Mouse (Mus musculus) embryonic facial prominence, embryonic 11.5 days (tissue): ENCODE data around the gene Efs. TPM values are rescaled to one million over a fixed set of nuclear protein-coding genes. Genes with fewer than 3 reads are reported as not detected.

Experiments used
- ATAC-seq: fragments of 200-750 bp; cut with Nextera tagmentation; replicated peaks from 2 replicates; pipeline ENCODE4 v1.8.0; 2017; ENCODE audit warnings: low read depth; ENCODE audit not compliant: insufficient number of reproducible peaks, low FRiP score, low TSS enrichment
- DNase-seq: peaks from one replicate; pipeline ENCODE4 v3.0.0-alpha.2; 2015; ENCODE audit warnings: low spot score
- H3K27ac ChIP-seq: fragments of 300-500 bp; sonication (generic); replicated peaks from 2 replicates; pipeline ENCODE4 v1.5.1; 2014; ENCODE audit warnings: mild to moderate bottlenecking, low read depth, low read length, control low read depth
- H3K27me3 ChIP-seq: fragments of 300-500 bp; sonication (generic); 2 replicates; pipeline ENCODE4 v1.6.1; 2014; ENCODE audit warnings: mild to moderate bottlenecking, low read length, moderate library complexity, mixed read lengths; ENCODE audit not compliant: control insufficient read depth, insufficient read depth
- H3K36me3 ChIP-seq: fragments of 300-500 bp; sonication (generic); replicated peaks from 2 replicates; pipeline ENCODE4 v1.6.1; 2014; ENCODE audit warnings: low read depth, mild to moderate bottlenecking, low read length, moderate library complexity, mixed read lengths; ENCODE audit not compliant: control insufficient read depth, insufficient read depth
- H3K4me1 ChIP-seq: fragments of 300-500 bp; sonication (generic); 2 replicates; pipeline ENCODE4 v1.6.1; 2014; ENCODE audit warnings: low read length, mixed read lengths; ENCODE audit not compliant: control insufficient read depth, insufficient read depth
- H3K4me2 ChIP-seq: fragments of 300-500 bp; sonication (generic); 2 replicates; pipeline ENCODE4 v1.6.1; 2014; ENCODE audit warnings: low read depth, mild to moderate bottlenecking, control low read depth, low read length, moderate library complexity
- H3K4me3 ChIP-seq: fragments of 300-500 bp; sonication (generic); 2 replicates; pipeline ENCODE4 v1.5.1; 2014; ENCODE audit warnings: low read depth, low read length, control low read depth
- H3K9ac ChIP-seq: fragments of 300-500 bp; sonication (generic); replicated peaks from 2 replicates; pipeline ENCODE4 v1.6.1; 2014; ENCODE audit warnings: mild to moderate bottlenecking, control low read depth, low read length
- H3K9me3 ChIP-seq: fragments of 300-500 bp; sonication (generic); replicated peaks from 2 replicates; pipeline ENCODE4 v1.6.1; 2016; ENCODE audit warnings: mild to moderate bottlenecking, low read length, inconsistent platforms, mixed read lengths; ENCODE audit not compliant: control insufficient read depth
- WGBS: fragments of 180-500 bp; shearing (Covaris S2); extraction: QIAGEN DNeasy Blood & Tissue Kit; methylation state at CpG from one replicate; pipeline ENCODE4 v1.1.7; 2014; 5-methylcytosine and 5-hydroxymethylcytosine counted together
- polyA plus RNA-seq: library from polyadenylated mRNA; unstranded; fragments of >200 nt; fragmentation: Nextera tagmentation; extraction: Ambion mirVana; gene quantifications from 2 replicates; pipeline ENCODE4 v1.2.1, GENCODE M21; 2014

Gene Efs
- polyA plus RNA-seq, 1 experiment from 2014 or later, result 29.9 TPM

DNA sequence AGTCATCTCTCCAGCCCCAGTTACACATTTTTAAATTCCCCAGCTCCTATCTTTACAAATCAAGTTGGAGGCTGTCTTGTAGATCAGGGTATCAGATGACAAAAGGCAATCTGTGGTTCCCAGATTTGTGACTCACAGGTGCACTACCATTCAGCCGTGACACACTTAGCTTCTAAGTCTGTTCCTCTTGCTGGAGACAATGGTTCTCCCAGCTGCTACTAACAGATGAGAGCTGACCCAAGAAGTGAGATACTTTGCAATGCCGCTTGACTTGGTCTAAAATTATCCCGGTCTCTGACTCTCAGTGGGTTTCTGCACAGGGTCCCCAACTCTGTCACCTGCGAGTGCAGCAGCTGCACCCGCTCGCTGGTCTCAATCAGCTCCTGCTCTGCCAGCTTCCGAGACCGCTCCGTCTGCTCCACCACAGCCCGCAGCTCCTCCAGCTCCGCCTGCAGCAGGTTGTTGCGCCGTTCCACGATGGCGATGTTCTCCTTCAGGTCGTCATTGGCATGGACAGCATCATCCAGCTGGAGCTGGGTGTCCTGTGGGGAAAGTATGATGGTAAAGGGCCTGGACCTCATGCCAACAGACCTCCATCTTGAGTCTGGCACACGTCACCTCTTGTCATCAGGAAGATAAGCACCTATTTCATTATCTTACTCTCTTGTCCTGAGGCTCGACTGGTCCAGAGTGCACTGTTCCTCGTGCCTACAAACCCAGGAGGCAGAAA, 20.2 kb upstream of the Efs start:
- no peak overlapping the region for H3K9ac ChIP-seq
- no peaks in the 10 kb centered on the region for H3K4me1 ChIP-seq
- H3K4me2 ChIP-seq, result no peak overlapping the region
- 84% methylated on average over 19 of the region's 19 CpGs for WGBS
- H3K36me3 ChIP-seq, result no peaks in the 10 kb centered on the region
- no peak overlapping the region for H3K27ac ChIP-seq
- H3K9me3 ChIP-seq, result no peaks in the 10 kb centered on the region
- H3K27me3 ChIP-seq, result no peaks in the 10 kb centered on the region
- H3K4me3 ChIP-seq, result no peak overlapping the region
- ATAC-seq (no peak), DNase-seq (no peak)

DNA sequence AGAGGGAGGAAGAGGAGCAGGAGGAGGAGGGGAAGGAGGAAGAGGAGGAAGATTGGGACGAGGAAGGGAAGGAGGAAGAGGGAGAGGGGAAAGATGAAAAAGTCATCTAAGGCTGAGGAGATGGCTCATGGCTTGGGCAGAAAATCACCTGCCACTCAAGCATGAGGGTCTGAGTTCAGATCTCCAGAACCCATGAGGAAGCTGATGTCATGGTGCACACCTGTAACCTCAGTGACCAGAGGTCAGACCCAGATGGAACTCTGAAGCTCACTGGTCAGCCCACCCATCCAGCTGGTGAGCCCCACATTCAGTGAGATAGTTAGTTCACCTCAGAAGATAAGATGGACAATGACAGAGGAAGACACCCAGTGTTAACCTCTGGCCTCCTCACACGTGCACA, 19.0 kb upstream of the Efs start:
- Histone ChIP-seq H3K36me3 (no peaks in the 10 kb centered on the region), H3K4me2 (no peak overlapping the region), H3K27ac (no peak overlapping the region), H3K9me3 (no peaks in the 10 kb centered on the region), H3K27me3 (no peaks in the 10 kb centered on the region), H3K4me3 (no peak overlapping the region), H3K4me1 (no peaks in the 10 kb centered on the region), H3K9ac (no peak overlapping the region)
- no peak for ATAC-seq
- WGBS, result 73% methylated on average over 2 of the region's 2 CpGs
- no peak for DNase-seq

DNA sequence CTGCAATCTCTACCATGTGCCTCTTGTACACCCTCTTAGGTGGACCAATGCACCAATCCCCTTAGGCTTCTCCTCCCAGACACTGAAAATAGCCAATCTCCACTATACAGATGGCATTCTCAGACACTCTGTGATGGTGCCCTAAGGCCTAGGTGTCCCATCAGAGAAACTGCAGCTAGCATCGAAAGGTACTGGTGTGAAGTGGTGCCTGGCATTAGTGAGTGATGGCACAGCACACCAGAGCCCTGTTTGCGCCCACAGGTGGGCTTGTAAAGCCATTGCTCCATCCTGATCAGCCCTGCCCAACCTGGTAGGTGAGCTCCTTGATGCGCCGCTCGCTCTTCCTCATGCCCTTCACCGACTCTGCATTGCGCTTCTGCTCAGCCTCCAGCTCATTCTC, 18.0 kb upstream of the Efs start:
- H3K4me3 ChIP-seq, result no peak overlapping the region
- no peak for ATAC-seq
- no peak overlapping the region for H3K4me2 ChIP-seq
- H3K9me3 ChIP-seq, result no peaks in the 10 kb centered on the region
- H3K27ac ChIP-seq, result no peak overlapping the region
- DNase-seq, result no peak
- no peak overlapping the region for H3K9ac ChIP-seq
- H3K36me3 ChIP-seq, result no peaks in the 10 kb centered on the region
- 87% methylated on average over 7 of the region's 7 CpGs for WGBS
- H3K4me1 ChIP-seq, result no peaks in the 10 kb centered on the region
- H3K27me3 ChIP-seq, result no peaks in the 10 kb centered on the region

DNA sequence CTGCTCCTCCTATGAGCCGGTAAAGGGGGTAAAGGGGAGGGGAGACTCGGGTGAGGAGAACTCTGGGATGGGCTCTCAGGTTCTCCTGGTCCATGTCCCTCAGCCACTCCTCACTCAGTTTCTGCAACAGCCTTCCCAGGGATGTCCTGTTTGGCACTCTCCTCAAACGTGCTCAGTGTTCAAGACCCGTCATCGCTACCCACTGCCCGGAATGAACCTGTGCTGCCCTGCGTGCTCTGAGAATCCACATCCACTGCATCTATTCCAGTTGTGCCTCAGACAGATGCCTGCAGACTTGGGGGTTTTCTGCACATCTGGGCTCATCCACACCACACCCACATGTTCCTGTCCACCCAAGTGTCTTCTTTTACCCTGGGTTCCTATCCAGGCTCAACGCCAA, 16.6 kb upstream of the Efs start:
- no peak overlapping the region for H3K4me3 ChIP-seq
- H3K9me3 ChIP-seq, result no peaks in the 10 kb centered on the region
- H3K27ac ChIP-seq, result no peak overlapping the region
- no peak for ATAC-seq
- no peaks in the 10 kb centered on the region for H3K36me3 ChIP-seq
- no peak for DNase-seq
- WGBS, result 95% methylated on average over 8 of the region's 8 CpGs
- H3K4me2 ChIP-seq, result no peak overlapping the region
- H3K9ac ChIP-seq, result no peak overlapping the region
- H3K4me1 ChIP-seq, result no peaks in the 10 kb centered on the region
- no peaks in the 10 kb centered on the region for H3K27me3 ChIP-seq

DNA sequence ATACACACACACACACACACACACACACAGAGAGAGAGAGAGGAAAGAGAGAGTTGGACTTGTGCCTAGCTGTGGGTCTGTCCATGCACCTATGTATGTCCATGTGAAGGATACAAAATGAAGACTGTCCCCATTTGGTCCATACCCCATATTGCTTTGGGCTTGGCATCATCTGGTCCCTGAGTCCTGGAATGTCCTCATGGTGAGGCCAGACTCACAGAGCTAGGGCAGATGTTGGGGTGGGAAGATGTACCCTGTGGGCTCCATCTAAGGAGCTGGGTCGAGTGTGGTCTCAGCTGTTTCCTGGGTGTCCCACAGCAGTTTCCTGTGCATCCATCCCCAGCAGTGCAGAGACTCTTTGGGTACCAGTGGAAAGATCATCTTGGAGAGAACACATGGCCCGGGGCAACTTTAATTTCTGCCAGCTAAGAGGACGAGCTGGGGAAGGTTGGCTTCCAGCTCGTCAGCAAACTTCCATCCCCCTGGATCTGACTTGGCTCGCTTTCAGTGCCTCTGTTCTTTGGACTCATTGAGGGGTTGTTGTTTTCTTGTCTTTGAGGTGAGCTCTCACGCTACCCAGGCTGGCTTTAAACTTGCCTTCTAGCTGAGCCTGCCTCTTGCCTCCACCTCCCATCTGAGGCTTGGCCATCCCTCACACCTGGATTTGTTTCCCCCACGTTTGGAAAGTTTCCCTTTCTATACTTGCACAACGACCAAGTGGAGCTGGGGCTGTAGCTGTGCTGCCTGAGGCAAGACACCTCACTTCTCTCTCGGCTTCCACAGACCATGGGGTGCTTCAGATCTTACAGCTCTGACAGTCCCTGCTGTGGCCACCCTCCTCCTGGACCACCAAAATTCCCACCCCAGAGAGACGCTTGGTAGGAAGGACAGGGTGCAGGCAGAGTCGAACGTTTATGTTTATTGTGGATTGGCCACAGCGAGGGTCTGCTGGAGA, 15.4 kb upstream of the Efs start:
- ATAC-seq (no peak), DNase-seq (no peak)
- Histone ChIP-seq H3K4me1 (peaks cover 4% of the 10 kb centered on the region; the same call in 1 of the 2 replicates), H3K27ac (no peak overlapping the region), H3K4me2 (no peak overlapping the region), H3K9me3 (no peaks in the 10 kb centered on the region), H3K4me3 (no peak overlapping the region), H3K9ac (no peak overlapping the region), H3K27me3 (no peaks in the 10 kb centered on the region), H3K36me3 (no peaks in the 10 kb centered on the region)
- 68% methylated on average over 13 of the region's 13 CpGs for WGBS

DNA sequence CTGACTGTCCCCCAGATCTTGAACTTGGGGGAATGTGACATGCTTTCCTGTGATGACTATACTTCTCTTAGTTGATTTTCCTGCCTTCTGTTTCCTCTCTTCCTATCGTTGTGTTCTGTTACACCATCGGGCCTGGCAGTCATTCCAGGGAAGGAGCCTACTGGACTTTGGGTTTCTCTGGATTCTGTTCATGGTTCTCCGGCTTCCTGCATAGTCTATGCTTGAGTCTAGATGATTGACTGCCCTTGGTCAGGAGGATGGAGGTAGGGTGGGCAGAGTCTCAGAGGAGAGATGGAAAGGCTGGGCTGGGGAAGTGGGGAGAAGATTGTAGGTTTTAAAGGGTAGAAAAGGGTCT, 14.2 kb upstream of the Efs start:
- Histone ChIP-seq H3K27me3 (no peaks in the 10 kb centered on the region), H3K27ac (no peak overlapping the region), H3K4me3 (no peak overlapping the region), H3K9me3 (no peaks in the 10 kb centered on the region), H3K4me1 (peaks cover 7% of the 10 kb centered on the region; the same call in 1 of the 2 replicates), H3K36me3 (no peaks in the 10 kb centered on the region), H3K9ac (no peak overlapping the region), H3K4me2 (no peak overlapping the region)
- DNase-seq, result no peak
- WGBS, result 76% methylated on average over 3 of the region's 3 CpGs
- ATAC-seq, result no peak

DNA sequence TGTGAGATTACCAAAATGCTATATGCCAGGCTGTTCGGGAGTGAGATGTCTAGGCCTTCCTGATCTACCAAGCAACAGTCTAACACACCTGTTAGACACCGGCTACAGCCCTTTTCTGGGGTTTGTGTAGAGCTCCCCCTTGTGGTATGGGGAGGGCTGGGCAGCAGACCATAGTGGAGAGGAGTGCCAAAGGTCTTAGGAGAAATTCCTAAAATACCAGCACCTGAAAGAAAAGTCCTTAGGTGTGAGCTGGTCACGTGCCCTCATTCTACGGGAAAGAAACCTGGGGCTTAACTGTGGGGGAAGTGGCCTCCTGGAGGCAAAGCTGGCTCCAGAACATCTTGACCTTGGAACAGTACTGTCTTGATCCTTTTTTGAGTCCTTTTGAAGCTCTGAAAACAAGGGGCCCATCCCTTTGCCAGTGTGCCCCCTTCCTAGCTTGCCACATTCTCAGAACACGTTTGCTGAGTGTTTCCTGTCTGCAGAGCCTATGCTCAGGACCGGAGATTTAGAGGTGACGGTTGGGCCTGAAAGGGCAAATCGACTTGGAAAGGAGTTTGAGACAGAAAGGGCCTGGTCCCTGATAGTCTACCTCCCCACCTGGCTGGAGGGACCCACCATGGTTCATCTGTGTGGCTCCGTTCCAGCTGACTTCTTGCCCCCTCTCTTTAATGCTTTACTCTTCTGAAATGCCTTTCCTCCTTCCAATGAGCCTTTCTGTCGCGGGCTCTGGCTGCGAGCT, 13.7 kb upstream of the Efs start:
- Histone ChIP-seq H3K9ac (no peak overlapping the region), H3K27ac (no peak overlapping the region), H3K9me3 (no peaks in the 10 kb centered on the region), H3K4me2 (no peak overlapping the region), H3K4me3 (no peak overlapping the region), H3K4me1 (peaks cover 7% of the 10 kb centered on the region; the same call in 1 of the 2 replicates), H3K27me3 (no peaks in the 10 kb centered on the region), H3K36me3 (no peaks in the 10 kb centered on the region)
- ATAC-seq (no peak), DNase-seq (peak; percentile 76)
- 53% methylated on average over 12 of the region's 12 CpGs for WGBS
